Mouse (Mus musculus) left cerebral cortex, adult 2 months (tissue): ENCODE measurements around the gene Sprr2a2. TPM values are rescaled to one million over a fixed set of nuclear protein-coding genes. Genes with fewer than 3 reads are reported as not detected.
"Not testable (repeated sequence)": the region's sequence is repeated elsewhere in the genome, so short reads cannot be mapped to it uniquely, and the experiment has no call there.

Experiments used
- DNase-seq, 2 experiments: peaks; one replicate each; pipeline ENCODE4 v3.0.0; 2021 to 2022; ENCODE audit warnings: low spot score in 2 of 2, mixed read lengths in 1 of 2; ENCODE audit errors: extremely low spot score in 1 of 2
- H3K27ac ChIP-seq: fragments of 200-600 bp; 2 replicates; pipeline ENCODE4 v1.8.1; 2022
- H3K4me3 ChIP-seq: fragments of 200-600 bp; 2 replicates; pipeline ENCODE4 v1.8.1; 2022
- CTCF ChIP-seq: fragments of 200-600 bp; IDR thresholded peaks from 2 replicates; pipeline ENCODE4 v1.8.1; 2022; ENCODE audit warnings: antibody characterized with exemption, mild to moderate bottlenecking, moderate library complexity
- intact Hi-C: fragments of 180-260 bp; cut with DNase I; formaldehyde crosslinking; loops from one replicate; pipeline ENCODE4 v1.15.1; 2025
- long read RNA-seq, 2 experiments: library from polyadenylated mRNA; stranded (forward); transcript quantifications; one replicate each; pipeline ENCODE4 v2.0.0; 2021; ENCODE audit warnings: borderline mapping rate in 2 of 2
- total RNA-seq, 2 experiments: library from RNA; stranded (reverse); gene quantifications; 2 replicates each; pipeline ENCODE4 v1.2.3; 2021

Sprr2a2 gene
- total RNA-seq = not detected
- long read RNA-seq, experiment 1 = 0 reads
- long read RNA-seq, experiment 2 = 0 reads

GRCm38 (mm10) chr3:92215569-92215968, at the start of gene Sprr2a2, which contains the start of gene Sprr2a1:
Sprr2a2 (plus strand) TSS chr3:92215920.
Sprr2a1 (plus strand) TSS chr3:92215799.
- DNase-seq, intact Hi-C loops, H3K27ac ChIP-seq, H3K4me3 ChIP-seq: not testable (repeated sequence)

DNA sequence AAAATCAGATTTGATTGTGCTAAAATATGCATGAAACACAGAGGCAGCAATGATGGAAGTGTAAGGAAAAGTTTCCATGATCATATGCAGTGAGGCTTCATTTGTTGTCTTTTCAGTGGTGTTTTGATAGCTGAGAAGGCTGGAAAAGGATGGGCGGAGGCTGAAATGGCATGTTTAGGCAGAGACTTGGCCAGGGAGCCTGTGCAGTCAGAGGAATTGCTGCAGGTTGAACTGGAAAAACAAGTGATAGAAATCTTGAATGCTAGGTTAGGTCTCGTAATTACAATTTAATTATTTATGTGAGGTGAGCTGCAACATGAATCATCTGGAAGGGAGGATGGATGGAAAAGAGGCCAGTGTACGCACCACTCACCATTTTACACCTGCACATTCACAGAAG, 45.9 kb upstream of the Sprr2a2 start:
- no peak for DNase-seq
- Histone ChIP-seq H3K4me3 (no peak overlapping the region), H3K27ac (no peak overlapping the region)
- intact Hi-C loops = no loop called here
- TF ChIP-seq CTCF = no peak

GRCm38 (mm10) chr3:92176880-92177279, 38.8 kb upstream of the Sprr2a2 start:
- intact Hi-C loops = no loop called here
- no peak for TF ChIP-seq CTCF

DNA sequence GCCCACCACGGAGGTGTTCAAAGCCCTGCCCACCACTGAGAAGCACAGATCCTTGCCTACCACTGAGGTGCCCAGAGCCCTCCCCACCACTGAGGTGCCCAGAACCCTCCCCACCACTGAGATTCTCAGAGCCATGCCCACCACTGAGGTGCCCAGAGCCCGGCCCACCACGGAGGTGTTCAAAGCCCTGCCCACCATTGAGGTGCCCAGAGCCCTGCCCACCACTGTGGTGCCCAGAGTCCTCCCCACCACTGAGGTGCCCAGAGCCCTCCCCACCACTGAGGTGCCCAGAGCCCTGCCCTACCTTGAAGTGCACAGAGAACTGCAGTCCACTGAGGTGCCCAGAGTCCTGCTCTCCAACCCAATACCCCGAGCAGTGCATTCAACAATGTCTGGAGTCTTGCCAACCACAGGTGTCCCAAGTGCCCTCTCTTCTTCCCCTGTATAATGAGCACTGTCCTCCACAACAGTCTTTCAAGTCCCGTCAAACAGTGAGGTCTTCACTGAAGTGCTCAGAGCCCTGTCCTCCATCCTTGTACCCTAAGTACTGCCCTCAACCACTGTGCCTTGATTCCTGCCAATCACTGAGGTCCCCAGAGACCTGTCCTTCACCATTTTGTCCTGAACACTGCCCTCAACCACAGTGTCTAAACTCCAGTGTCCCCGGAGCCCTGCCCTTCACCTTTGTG, 20.1 kb upstream of the Sprr2a2 start:
- no peak for DNase-seq
- intact Hi-C loops = no loop called here
- Histone ChIP-seq H3K27ac (no peak overlapping the region), H3K4me3 (no peak overlapping the region)
- no peak for TF ChIP-seq CTCF

More at GRCm38 (mm10) chr3:92176880-92177279, 38.8 kb upstream of the Sprr2a2 start:
- DNase-seq = no peak
- Histone ChIP-seq H3K4me3 (no peak overlapping the region), H3K27ac (no peak overlapping the region)

DNA sequence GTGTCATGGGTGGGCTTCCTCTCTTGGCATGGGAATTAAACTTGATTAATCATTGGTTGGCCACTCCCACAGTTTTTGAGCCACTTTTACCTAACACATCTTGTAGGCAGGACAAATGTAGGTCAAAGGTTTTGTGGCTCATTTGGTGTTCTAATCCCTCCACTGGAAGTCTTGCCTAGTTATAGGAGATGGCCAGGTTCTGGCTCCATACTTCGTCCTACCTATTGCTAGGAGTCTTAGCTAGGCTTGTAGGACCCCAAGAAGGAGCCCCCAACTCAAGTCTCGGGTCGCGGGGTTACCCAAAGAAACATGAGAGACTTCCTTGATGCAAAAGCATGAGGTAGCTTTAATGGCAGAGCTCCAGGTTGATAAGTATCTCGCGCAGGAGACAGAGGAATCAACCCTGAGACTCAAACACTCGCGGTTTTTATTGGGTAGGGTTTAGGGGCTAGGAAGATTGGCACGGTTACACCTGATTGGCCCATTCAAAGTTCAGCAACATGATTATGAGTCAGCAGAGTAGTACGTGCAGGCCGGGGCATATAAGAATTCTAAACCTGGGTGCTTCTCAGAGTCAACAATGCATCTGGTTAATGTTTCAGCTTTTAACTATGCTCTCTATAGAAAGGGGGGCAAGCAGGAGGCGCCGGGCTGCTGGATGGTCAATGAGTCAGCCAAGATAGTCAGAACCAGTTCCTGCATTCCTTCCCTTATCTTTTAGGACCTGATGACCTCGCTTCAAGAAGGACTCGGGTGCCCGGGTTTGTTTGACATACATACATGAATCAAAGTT, 4.4 kb upstream of the Sprr2a2 start:
- DNase-seq, intact Hi-C loops, H3K4me3 ChIP-seq, H3K27ac ChIP-seq: not testable (repeated sequence)

- DNase-seq, H3K4me3 ChIP-seq, H3K27ac ChIP-seq, intact Hi-C loops: not testable (repeated sequence)
These were observed 3.7 kb upstream of the Sprr2a2 start for GRCm38 (mm10) chr3:92212059-92212458.

- H3K27ac ChIP-seq, intact Hi-C loops, H3K4me3 ChIP-seq, DNase-seq: not testable (repeated sequence)
These were observed 2.1 kb upstream of the Sprr2a2 start for GRCm38 (mm10) chr3:92213651-92214050.

GRCm38 (mm10) chr3:92219031-92219430, 3.3 kb downstream of the Sprr2a2 start:
- H3K27ac ChIP-seq, DNase-seq, intact Hi-C loops, H3K4me3 ChIP-seq: not testable (repeated sequence)

DNA sequence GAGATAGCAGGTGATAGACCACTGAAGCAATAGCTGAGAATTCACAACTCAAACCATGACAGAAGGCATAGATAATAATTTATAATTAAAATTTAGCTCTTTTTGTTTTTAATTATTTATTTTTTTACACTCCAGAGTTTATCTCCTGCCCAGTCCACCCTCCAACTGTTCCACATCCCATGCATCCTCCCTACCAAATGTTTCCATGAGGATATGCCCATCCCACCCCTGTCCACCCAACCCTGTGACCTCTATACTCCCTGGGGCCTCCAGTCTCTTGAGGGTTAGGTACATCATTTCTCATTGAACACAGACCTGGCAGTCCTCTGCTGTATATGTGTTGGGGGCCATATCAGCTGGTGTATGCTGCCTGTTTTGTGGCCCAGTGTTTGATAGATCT, 8.0 kb downstream of the Sprr2a2 start:
- DNase-seq, intact Hi-C loops, H3K27ac ChIP-seq, H3K4me3 ChIP-seq: not testable (repeated sequence)

DNA sequence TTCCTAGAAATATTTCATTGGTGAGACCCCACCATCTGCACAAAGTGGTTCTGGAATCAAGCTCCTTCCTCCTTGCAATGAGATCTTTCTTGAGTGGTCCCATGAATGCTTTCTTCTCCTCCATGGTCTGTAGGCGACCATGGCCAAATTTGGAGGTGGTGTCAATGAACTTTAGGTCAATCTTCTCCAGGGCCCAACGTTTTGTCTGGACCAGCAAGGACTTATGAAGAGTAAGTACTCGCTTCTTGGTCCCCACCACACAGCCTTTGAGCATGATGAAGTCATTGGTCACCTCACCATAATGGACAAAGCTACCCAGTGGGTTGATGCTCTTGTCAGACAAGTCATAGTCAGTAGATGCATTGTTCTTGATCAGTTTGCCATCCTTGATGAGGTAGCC, 11.7 kb downstream of the Sprr2a2 start:
- intact Hi-C loops, H3K4me3 ChIP-seq, H3K27ac ChIP-seq, DNase-seq: not testable (repeated sequence)

GRCm38 (mm10) chr3:92236463-92237189, 20.9 kb downstream of the Sprr2a2 start:
- H3K4me3 ChIP-seq, DNase-seq, H3K27ac ChIP-seq, intact Hi-C loops: not testable (repeated sequence)

GRCm38 (mm10) chr3:92238736-92239135, 23.0 kb downstream of the Sprr2a2 start:
- H3K27ac ChIP-seq, DNase-seq, H3K4me3 ChIP-seq, intact Hi-C loops: not testable (repeated sequence)

- DNase-seq, intact Hi-C loops: not testable (repeated sequence)
These were observed 23.5 kb downstream of the Sprr2a2 start for GRCm38 (mm10) chr3:92239197-92239596.

GRCm38 (mm10) chr3:92244833-92245232, 29.1 kb downstream of the Sprr2a2 start:
- not testable (repeated sequence) for H3K4me3 ChIP-seq

More at GRCm38 (mm10) chr3:92239197-92239596, 23.5 kb downstream of the Sprr2a2 start:
- H3K4me3 ChIP-seq, H3K27ac ChIP-seq: not testable (repeated sequence)

DNA sequence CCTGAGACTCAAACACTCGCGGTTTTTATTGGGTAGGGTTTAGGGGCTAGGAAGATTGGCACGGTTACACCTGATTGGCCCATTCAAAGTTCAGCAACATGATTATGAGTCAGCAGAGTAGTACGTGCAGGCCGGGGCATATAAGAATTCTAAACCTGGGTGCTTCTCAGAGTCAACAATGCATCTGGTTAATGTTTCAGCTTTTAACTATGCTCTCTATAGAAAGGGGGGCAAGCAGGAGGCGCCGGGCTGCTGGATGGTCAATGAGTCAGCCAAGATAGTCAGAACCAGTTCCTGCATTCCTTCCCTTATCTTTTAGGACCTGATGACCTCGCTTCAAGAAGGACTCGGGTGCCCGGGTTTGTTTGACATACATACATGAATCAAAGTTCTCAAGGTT, 30.5 kb downstream of the Sprr2a2 start:
- H3K27ac ChIP-seq, DNase-seq, intact Hi-C loops, H3K4me3 ChIP-seq: not testable (repeated sequence)

More at GRCm38 (mm10) chr3:92244833-92245232, 29.1 kb downstream of the Sprr2a2 start:
- DNase-seq, H3K27ac ChIP-seq, intact Hi-C loops: not testable (repeated sequence)

DNA sequence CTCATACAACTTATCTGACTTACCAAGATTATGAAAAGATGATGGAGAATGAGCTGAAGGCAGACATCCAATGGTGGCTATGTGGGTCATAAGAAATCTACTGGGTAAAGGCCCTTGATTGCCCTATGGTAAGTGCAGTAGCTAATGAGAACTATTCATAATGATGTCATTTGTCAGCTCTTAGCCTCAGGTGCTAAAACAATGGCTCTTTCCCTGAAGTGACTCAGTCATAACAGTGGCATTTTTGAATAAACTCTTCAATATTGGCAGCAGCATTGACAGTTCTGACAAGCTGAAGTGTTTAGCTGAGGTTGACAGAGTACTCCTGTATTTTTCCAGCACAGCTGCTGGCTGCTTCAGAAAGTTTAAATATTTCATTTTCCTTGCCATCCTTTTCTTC, 32.8 kb downstream of the Sprr2a2 start:
- DNase-seq, H3K4me3 ChIP-seq, intact Hi-C loops, H3K27ac ChIP-seq: not testable (repeated sequence)
